In genomic region chr7:127117948-127118347, GRCm38 (mm10) we compare ENCODE assay signal across 10 mouse cellular contexts. TPM values are rescaled to one million over a fixed set of nuclear protein-coding genes. Genes with fewer than 3 reads are reported as not detected.
A peak's percentile ranks its signal among the peaks of the same experiment; 100 is the strongest.
DNase-seq lines count a peak whose midpoint lies in the region; ATAC-seq lines count a peak whose summit lies in the region.
"Had no signal": no experiment of that assay in that cellular context is flagged by ENCODE, and none has a peak within 500 bp of the region (broad histone marks: within the 10 kb centered on the region; RNA-seq: fewer than 3 reads in every experiment).

No protein-coding gene starts in this region.

- peaks cover 11% of the 10 kb centered on the region for H3K4me1 ChIP-seq in forebrain, embryonic 13.5 days

- peak; percentile 38 for DNase-seq in gastrocnemius, adult 18-20 months (ENCODE audit: low spot score)
- no peak for DNase-seq in gastrocnemius, postnatal 14 days
- DNase-seq in 3T3-L1 (ENCODE audit: low read depth, low spot score): peak; percentile 67
- DNase-seq in brain, adult 2 months (ENCODE audit: low read depth, low spot score): peak; percentile 55
- peak; percentile 49 for DNase-seq in kidney, adult 9 months
- no peak for DNase-seq in thymus, postnatal 36 days
- no peak for DNase-seq in right cerebral cortex, adult 2 months (ENCODE audit: low spot score in 2 of 2)

- no peak overlapping the region for H3K27ac ChIP-seq in forebrain, embryonic 13.5 days
- H3K27ac ChIP-seq: forebrain, embryonic 12.5 days; midbrain, embryonic 12.5 days had no signal

- ATAC-seq in forebrain, embryonic 13.5 days: no peak

- H3K9me3 ChIP-seq in forebrain, embryonic 13.5 days (replicated peaks): no peaks in the 10 kb centered on the region
- H3K9me3 ChIP-seq: forebrain, embryonic 12.5 days; midbrain, embryonic 12.5 days had no signal

- intact Hi-C loops in gastrocnemius, postnatal 14 days (cut with DNase I; ENCODE audit: low total_unique reads): no loop called here

- H3K36me3 ChIP-seq in forebrain, embryonic 13.5 days (ENCODE audit: poor library complexity, severe bottlenecking): no peaks in the 10 kb centered on the region
- H3K36me3 ChIP-seq: forebrain, embryonic 12.5 days; midbrain, embryonic 12.5 days had no signal

- H3K4me3 ChIP-seq in forebrain, embryonic 13.5 days: no peak overlapping the region
- H3K4me3 ChIP-seq: forebrain, embryonic 12.5 days; midbrain, embryonic 12.5 days had no signal

- H3K4me2 ChIP-seq in forebrain, embryonic 13.5 days: no peak overlapping the region
- H3K4me2 ChIP-seq: forebrain, embryonic 12.5 days; midbrain, embryonic 12.5 days had no signal

- 57% methylated on average over 5 of the region's 5 CpGs for WGBS in forebrain, embryonic 13.5 days

- H3K9ac ChIP-seq in forebrain, embryonic 13.5 days: no peak overlapping the region
- H3K9ac ChIP-seq: forebrain, embryonic 12.5 days; midbrain, embryonic 12.5 days had no signal

- H3K27me3 ChIP-seq in forebrain, embryonic 13.5 days: peaks cover 33% of the 10 kb centered on the region

RNA-seq across cellular contexts. Expression of gene Qprt, which starts 4.1 kb away (rescaled TPM):
- total RNA-seq in gastrocnemius, adult 18-20 months (2021): under 1 TPM; 0.37 to 0.55 TPM
- total RNA-seq in gastrocnemius, postnatal 14 days (2021): 1 to 10 TPM in 1 of 2 experiments, under 1 TPM in 1; 0.97 to 1.4 TPM
- 0.67 and 0.96 TPM in 2 replicates for polyA plus RNA-seq in forebrain, embryonic 13.5 days (2015; fragmentation: Nextera tagmentation; extraction: Ambion mirVana)

RNA-seq across cellular contexts. Expression of gene Spn, which starts 19.7 kb away (rescaled TPM):
- total RNA-seq in gastrocnemius, adult 18-20 months (2021): under 1 TPM; 0.07 to 0.14 TPM
- under 1 TPM; 0.24 to 0.27 TPM for total RNA-seq in gastrocnemius, postnatal 14 days (2021)
- polyA plus RNA-seq in forebrain, embryonic 13.5 days (2015; fragmentation: Nextera tagmentation; extraction: Ambion mirVana): 0.08 TPM in 1 of 2 replicates, not detected in the other

RNA-seq across cellular contexts. Expression of gene AI467606, which starts 26.8 kb away (rescaled TPM):
- under 1 TPM; 0.50 to 0.93 TPM for total RNA-seq in gastrocnemius, adult 18-20 months (2021)
- under 1 TPM; 0.95 to 0.96 TPM for total RNA-seq in gastrocnemius, postnatal 14 days (2021)
- 0.91 and 1.0 TPM in 2 replicates for polyA plus RNA-seq in forebrain, embryonic 13.5 days (2015; fragmentation: Nextera tagmentation; extraction: Ambion mirVana)

RNA-seq across cellular contexts. Expression of gene Zg16, which starts 30.8 kb away (rescaled TPM):
- total RNA-seq in gastrocnemius, adult 18-20 months (2021): not detected
- not detected for total RNA-seq in gastrocnemius, postnatal 14 days (2021)
- polyA plus RNA-seq in forebrain, embryonic 13.5 days (2015; fragmentation: Nextera tagmentation; extraction: Ambion mirVana): not detected in 2 replicates
- polyA plus RNA-seq: forebrain, embryonic 12.5 days; midbrain, embryonic 12.5 days had no signal

Comparison
In these comparisons a context has a peak if more than half of its experiments do, and no peak if none do; other contexts are left out.
1. DNase-seq: peak in gastrocnemius, adult 18-20 months (single experiment), 3T3-L1 (single experiment), brain, adult 2 months (single experiment) and kidney, adult 9 months (single experiment); none in gastrocnemius, postnatal 14 days (single experiment), thymus, postnatal 36 days (0 of 2) and right cerebral cortex, adult 2 months (0 of 2).